Mouse (Mus musculus): ENCODE results near the gene Sec24b. TPM values are rescaled to one million over a fixed set of nuclear protein-coding genes. Genes with fewer than 3 reads are reported as not detected.

The Sec24b gene
- polyA plus RNA-seq, 1 experiment from 2014 or later, result 15.2 TPM

DNA sequence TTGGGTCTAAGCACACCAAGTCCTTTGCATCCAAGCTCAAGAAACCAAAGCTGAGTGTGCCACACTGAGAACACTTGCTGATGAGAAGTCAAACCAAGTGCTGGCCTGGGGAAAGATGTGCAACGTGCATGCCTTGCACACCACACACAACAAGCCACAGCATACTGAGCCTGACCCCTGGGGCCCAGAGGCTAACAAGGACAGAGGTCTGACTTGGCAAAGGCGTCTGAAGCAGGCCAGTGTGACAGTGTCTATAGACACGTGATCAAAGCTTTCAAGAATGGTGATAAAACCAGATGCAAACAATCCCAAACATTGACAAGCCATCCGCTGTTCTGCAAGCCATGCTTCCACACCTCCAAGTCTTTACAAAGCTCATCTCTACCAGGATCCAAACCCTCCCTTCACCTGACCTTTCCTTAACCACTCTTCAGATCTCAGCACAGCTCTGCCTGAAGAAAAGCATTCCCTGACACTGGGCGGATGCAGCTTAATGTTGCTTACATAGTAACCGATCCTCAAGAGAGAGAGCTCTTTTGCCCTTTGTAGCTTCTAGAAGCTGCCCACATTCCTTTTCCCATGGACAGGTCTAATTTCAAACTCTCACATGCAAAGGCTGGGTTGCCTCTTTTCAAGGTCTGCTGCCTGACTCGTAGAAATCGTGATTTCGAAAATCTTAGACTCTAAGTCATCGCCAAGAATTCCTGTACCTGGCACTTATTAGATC lies 7.8 kb downstream of the Sec24b start:
- Histone ChIP-seq H3K9ac (no peak overlapping the region), H3K9me3 (replicated peaks) (no peaks in the 10 kb centered on the region), H3K27me3 (replicated peaks) (no peaks in the 10 kb centered on the region), H3K4me1 (peaks cover 61% of the 10 kb centered on the region), H3K36me3 (peaks cover 14% of the 10 kb centered on the region; the same call in 1 of the 2 replicates), H3K27ac (no peak overlapping the region), H3K4me3 (no peak overlapping the region), H3K4me2 (no peak overlapping the region)
- 67% methylated on average over 10 of the region's 10 CpGs for WGBS (ENCODE audit: insufficient replicate concordance)
- peak; percentile 46; the same call in 1 of the 2 replicates for ATAC-seq

DNA sequence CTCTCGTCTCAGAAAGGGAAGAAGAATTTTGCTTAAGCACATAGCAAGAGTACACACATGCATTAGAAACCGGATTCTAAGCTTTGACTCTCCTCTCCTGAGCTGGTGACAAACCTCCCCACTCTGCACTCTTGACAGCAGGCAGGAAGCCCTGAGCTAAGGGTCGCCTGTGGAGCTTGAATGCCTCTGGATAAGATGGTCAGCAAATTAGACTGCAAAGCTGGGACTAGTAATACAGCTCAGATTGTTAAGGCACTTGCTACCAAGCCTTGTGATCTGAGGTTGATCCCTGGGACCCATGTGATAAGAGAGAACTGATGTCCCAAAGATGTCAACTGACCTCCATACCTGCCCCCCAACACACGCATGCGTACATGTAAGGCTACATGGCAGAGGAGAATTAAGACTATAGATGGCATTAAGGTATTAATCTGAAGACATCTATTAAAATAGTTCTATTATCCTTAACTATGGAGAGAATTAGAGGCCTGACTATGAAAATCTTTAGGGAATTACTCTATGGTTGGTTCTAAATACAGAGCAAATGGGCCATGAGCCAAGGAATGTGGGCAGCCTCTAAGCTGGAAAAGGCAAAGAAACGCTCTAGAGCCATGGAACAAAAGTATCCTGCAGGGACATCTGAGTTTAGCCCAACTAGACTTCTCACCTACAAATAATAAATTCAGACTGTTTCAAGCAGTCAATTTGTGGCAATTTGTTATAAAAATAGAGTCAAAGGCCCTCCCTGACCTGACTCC lies 8.6 kb downstream of the Sec24b start:
- no peak for ATAC-seq

DNA sequence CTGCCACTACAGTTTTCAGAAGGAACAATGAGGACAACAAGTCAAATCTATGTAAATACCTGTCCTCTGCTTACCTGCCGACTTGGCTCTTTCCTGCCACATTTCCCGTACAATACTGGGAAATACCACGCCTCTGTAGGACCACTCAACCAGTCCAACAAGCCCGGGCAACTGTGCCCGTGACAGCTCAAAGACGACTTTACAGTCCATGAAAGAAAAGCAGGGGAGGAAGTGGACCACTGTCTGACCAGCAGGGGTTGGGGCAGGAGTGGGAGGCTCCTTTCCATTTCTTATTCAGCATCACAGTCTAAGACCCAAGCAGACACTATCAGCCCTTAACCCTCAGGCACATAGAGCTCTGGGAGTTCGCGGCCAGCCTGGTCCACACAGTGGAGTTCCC lies 9.2 kb downstream of the Sec24b start:
- Histone ChIP-seq H3K4me1 (peaks cover 48% of the 10 kb centered on the region), H3K9ac (no peak overlapping the region), H3K36me3 (peaks cover 14% of the 10 kb centered on the region; the same call in 1 of the 2 replicates), H3K27ac (no peak overlapping the region), H3K4me2 (no peak overlapping the region), H3K4me3 (no peak overlapping the region), H3K9me3 (replicated peaks) (no peaks in the 10 kb centered on the region), H3K27me3 (replicated peaks) (no peaks in the 10 kb centered on the region)
- WGBS (ENCODE audit: insufficient replicate concordance), result 78% methylated on average over 8 of the region's 8 CpGs
- ATAC-seq, result no peak

More for the DNA sequence above, 8.6 kb downstream of the Sec24b start:
- Histone ChIP-seq H3K4me3 (no peak overlapping the region), H3K9me3 (replicated peaks) (no peaks in the 10 kb centered on the region), H3K27ac (no peak overlapping the region), H3K27me3 (replicated peaks) (no peaks in the 10 kb centered on the region), H3K4me1 (peaks cover 54% of the 10 kb centered on the region), H3K4me2 (no peak overlapping the region), H3K9ac (no peak overlapping the region), H3K36me3 (peaks cover 14% of the 10 kb centered on the region; the same call in 1 of the 2 replicates)
- WGBS (ENCODE audit: insufficient replicate concordance), result 75% methylated on average over 6 of the region's 6 CpGs

DNA sequence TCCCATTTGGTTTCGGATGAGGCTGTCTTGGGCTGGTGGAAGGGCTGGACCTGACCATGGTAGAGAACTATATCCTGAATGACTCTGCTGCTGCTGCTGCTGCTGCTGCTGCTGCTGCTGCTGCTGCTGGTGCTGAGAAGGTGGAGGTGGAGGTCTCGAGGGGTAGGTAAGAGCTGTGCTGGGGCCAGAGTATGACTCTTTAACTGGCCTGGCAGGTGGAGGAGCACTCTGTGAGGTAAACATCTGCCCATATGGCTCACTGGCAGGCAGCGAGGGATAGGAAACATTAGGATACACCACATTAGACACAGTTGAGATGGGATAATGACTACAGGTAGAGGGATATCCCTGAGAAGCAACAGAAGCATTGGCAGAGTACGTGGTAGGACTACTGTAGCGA lies 20.6 kb downstream of the Sec24b start:
- H3K27ac ChIP-seq, result no peak overlapping the region
- 83% methylated on average over 5 of the region's 5 CpGs for WGBS (ENCODE audit: insufficient replicate concordance)
- peaks cover 60% of the 10 kb centered on the region for H3K36me3 ChIP-seq
- H3K4me1 ChIP-seq, result peaks cover 6% of the 10 kb centered on the region; the same call in 1 of the 2 replicates
- H3K27me3 ChIP-seq (replicated peaks), result no peaks in the 10 kb centered on the region
- H3K4me3 ChIP-seq, result no peak overlapping the region
- peaks cover 17% of the 10 kb centered on the region for H3K9me3 ChIP-seq (replicated peaks)
- no peak for ATAC-seq
- H3K9ac ChIP-seq, result no peak overlapping the region
- H3K4me2 ChIP-seq, result no peak overlapping the region

DNA sequence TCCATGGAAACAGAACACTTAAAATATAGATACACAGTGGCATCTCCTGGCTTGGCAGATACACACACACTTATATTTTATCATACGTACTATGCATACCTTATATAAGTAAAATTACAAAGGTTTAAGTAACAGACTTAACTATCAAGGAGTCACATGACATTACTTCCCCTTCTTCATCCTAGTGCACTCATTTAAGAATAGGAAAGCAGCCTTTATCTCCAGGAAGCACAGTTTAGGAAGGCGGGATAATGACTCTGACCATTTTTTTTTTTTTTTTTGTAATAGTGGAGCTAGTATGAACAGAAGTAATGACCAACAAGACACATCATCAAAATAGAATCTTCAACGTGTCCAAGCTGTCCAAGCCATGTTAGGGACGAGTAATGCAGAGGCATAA lies 21.3 kb downstream of the Sec24b start:
- no peaks in the 10 kb centered on the region for H3K27me3 ChIP-seq (replicated peaks)
- H3K4me3 ChIP-seq, result no peak overlapping the region
- H3K9ac ChIP-seq, result no peak overlapping the region
- peaks cover 6% of the 10 kb centered on the region; the same call in 1 of the 2 replicates for H3K4me1 ChIP-seq
- H3K36me3 ChIP-seq, result peaks cover 65% of the 10 kb centered on the region
- ATAC-seq, result no peak
- no peak overlapping the region for H3K4me2 ChIP-seq
- peaks cover 11% of the 10 kb centered on the region for H3K9me3 ChIP-seq (replicated peaks)
- H3K27ac ChIP-seq, result no peak overlapping the region
- 56% methylated on average over 4 of the region's 4 CpGs for WGBS (ENCODE audit: insufficient replicate concordance)

DNA sequence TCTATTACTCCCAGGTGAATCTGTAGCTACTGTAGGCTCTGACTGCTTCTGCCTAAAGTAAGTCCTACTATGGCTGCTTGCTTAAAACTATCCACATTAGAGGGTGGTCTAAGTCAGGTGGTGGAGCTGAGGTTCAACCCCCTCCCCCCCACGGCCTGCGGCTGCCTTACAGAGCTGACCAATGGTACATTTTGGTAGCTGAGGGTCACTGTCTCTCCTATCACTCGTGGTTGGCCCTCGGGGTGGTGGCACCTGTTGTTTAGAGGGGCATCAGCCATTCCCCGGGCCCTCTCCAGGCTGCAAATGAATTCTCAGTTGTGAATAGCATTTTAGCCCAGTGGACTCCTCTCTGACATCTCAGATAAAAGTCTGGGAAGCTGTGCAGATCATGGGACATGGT lies 32.6 kb downstream of the Sec24b start:
- Histone ChIP-seq H3K36me3 (peaks cover 90% of the 10 kb centered on the region), H3K27me3 (replicated peaks) (no peaks in the 10 kb centered on the region), H3K9me3 (replicated peaks) (no peaks in the 10 kb centered on the region), H3K27ac (no peak overlapping the region), H3K4me1 (no peaks in the 10 kb centered on the region), H3K9ac (no peak overlapping the region), H3K4me2 (no peak overlapping the region), H3K4me3 (no peak overlapping the region)
- ATAC-seq, result no peak
- 78% methylated on average over 5 of the region's 5 CpGs for WGBS (ENCODE audit: insufficient replicate concordance)

DNA sequence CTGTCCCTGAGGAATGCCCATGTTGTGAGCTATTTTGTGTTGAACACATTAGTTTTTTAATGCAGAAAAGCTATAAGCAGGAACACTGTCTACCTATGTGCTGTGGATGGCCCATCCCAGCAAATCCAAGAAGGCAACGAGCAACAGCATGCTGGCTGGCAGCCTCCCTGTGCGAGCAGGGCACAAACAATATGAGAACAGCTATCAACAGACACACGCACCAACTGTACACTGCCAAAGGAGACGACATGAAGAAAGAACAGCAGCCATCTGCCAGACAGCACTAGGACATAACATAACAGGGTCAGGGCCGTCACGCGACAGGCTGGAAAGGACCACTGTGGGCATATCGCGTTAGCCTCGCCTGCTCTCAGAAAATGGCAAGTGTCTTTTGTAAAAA lies 35.2 kb downstream of the Sec24b start:
- Histone ChIP-seq H3K27ac (no peak overlapping the region), H3K9me3 (replicated peaks) (no peaks in the 10 kb centered on the region), H3K27me3 (replicated peaks) (no peaks in the 10 kb centered on the region), H3K4me1 (no peaks in the 10 kb centered on the region), H3K4me3 (no peak overlapping the region), H3K9ac (no peak overlapping the region), H3K4me2 (no peak overlapping the region), H3K36me3 (peaks cover 77% of the 10 kb centered on the region)
- WGBS (ENCODE audit: insufficient replicate concordance), result 89% methylated on average over 10 of the region's 10 CpGs
- no peak for ATAC-seq

DNA sequence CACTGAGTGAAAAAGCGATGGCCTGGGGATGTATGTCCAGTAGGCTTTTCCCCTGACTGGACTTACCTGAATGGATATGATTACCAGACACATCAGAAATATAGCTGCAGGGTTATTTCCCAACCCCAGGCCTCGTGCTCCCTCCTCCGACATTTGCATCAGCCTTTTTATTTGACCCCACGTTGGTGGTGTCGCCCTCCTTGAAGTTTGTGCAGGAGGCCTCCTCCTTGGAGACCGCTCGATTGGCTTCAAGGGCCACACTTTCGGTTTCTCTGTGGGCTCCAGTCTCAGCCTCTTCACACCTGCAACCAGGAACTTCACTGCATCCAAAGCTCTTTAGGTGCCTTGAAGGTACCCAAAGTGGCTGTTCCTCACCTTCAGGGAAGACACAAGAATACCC lies 35.8 kb downstream of the Sec24b start:
- Histone ChIP-seq H3K9me3 (replicated peaks) (no peaks in the 10 kb centered on the region), H3K9ac (no peak overlapping the region), H3K27ac (no peak overlapping the region), H3K27me3 (replicated peaks) (no peaks in the 10 kb centered on the region), H3K4me2 (no peak overlapping the region), H3K36me3 (peaks cover 74% of the 10 kb centered on the region), H3K4me3 (no peak overlapping the region), H3K4me1 (no peaks in the 10 kb centered on the region)
- 89% methylated on average over 8 of the region's 8 CpGs for WGBS (ENCODE audit: insufficient replicate concordance)
- no peak for ATAC-seq

DNA sequence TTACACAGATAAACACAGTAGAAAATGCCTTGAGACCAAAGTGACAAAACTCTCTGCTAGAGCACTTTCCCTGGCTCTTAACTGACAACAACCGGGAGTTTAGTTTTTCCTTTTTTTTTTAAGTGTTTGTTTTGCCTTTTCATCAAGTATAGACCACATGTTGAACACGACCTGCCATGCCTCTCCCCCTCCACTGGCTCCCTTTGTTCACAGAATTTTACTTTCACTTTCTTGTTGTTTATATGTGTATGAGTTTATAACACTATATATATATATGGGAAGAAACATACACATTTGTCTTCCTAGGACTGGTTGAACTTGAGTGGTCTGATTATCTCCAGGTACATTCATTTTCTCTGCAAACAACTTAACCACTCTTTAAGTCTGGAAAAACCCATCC lies 48.4 kb downstream of the Sec24b start:
- no peak for ATAC-seq
- Histone ChIP-seq H3K36me3 (peaks cover 41% of the 10 kb centered on the region), H3K4me3 (no peak overlapping the region), H3K9me3 (replicated peaks) (no peaks in the 10 kb centered on the region), H3K27me3 (replicated peaks) (no peaks in the 10 kb centered on the region), H3K27ac (no peak overlapping the region), H3K9ac (no peak overlapping the region), H3K4me1 (no peaks in the 10 kb centered on the region), H3K4me2 (no peak overlapping the region)
- 76% methylated on average over 2 of the region's 2 CpGs for WGBS (ENCODE audit: insufficient replicate concordance)

DNA sequence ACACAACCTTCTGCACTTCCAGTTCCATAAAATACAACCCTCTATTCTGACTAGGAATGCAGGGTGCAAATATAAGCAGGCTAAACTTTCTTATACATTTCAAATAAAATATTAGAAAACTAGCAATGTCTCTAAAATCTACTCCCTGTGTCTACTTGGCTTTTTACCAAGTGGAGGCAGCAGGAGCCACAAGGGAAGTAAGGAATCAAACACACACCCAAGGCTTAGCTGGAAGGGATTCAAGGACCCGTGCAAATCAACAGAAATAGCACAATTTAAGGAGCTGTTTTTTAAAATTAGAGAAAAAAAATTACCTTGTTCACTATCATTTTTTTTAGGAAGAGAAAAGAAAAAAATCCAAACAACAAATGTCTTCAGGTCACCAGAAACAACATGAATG lies 50.1 kb downstream of the Sec24b start:
- Histone ChIP-seq H3K4me2 (no peak overlapping the region), H3K9ac (no peak overlapping the region), H3K9me3 (replicated peaks) (no peaks in the 10 kb centered on the region), H3K27me3 (replicated peaks) (no peaks in the 10 kb centered on the region), H3K4me3 (no peak overlapping the region), H3K4me1 (no peaks in the 10 kb centered on the region), H3K36me3 (peaks cover 51% of the 10 kb centered on the region), H3K27ac (no peak overlapping the region)
- no peak for ATAC-seq
- 77% methylated on average over 1 of the region's 1 CpGs for WGBS (ENCODE audit: insufficient replicate concordance)

DNA sequence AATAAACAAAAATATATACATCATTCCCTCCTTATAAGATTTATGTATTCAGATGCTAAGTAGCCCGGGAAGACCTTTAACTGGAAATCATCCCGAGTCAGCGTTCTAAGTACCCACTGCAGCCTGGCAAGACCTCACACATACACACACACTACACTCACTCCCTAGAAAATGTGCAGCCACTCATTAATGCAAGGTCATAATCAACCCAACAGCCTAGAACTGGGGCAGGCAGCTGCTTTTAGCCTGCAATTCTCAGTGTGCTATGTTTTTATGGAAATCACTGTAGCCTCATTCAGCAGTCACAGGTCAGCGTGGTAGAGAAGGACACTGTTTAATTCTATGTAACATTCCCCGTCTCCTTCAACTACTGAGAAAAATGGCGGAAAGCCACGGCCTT lies 55.2 kb downstream of the Sec24b start:
- ATAC-seq, result no peak
- H3K9ac ChIP-seq, result no peak overlapping the region
- no peaks in the 10 kb centered on the region for H3K27me3 ChIP-seq (replicated peaks)
- H3K4me3 ChIP-seq, result no peak overlapping the region
- H3K9me3 ChIP-seq (replicated peaks), result no peaks in the 10 kb centered on the region
- WGBS (ENCODE audit: insufficient replicate concordance), result 91% methylated on average over 7 of the region's 7 CpGs
- H3K4me1 ChIP-seq, result no peaks in the 10 kb centered on the region
- H3K27ac ChIP-seq, result no peak overlapping the region
- H3K36me3 ChIP-seq, result peaks cover 80% of the 10 kb centered on the region
- H3K4me2 ChIP-seq, result no peak overlapping the region

DNA sequence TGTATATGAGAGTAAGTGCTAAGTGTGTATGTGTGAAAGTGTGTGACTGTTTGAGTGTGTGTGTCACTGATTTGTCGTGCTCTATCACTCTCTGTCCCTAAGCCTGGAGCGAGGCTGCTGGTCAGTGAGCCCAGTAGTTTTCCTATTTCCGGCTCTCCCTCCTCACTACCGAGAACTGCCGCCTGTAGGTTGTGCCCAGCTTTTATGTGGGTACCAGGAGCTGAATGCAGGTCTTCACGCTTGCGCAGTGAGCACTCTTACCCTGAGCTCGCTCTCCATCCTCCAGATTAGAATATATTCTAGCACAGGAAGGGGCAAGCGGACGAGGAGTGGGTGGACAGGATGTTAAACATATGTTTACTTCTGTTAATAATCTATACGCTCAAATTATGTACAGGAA lies 60.4 kb downstream of the Sec24b start:
- Histone ChIP-seq H3K4me1 (no peaks in the 10 kb centered on the region), H3K27ac (no peak overlapping the region), H3K9me3 (replicated peaks) (no peaks in the 10 kb centered on the region), H3K9ac (no peak overlapping the region), H3K36me3 (peaks cover 94% of the 10 kb centered on the region), H3K4me3 (no peak overlapping the region), H3K4me2 (no peak overlapping the region), H3K27me3 (replicated peaks) (no peaks in the 10 kb centered on the region)
- WGBS (ENCODE audit: insufficient replicate concordance), result 86% methylated on average over 11 of the region's 11 CpGs
- ATAC-seq, result no peak

Measured in liver, embryonic 12.5 days (tissue).